Mouse (Mus musculus): ENCODE data around the gene Art2b. TPM values are rescaled to one million over a fixed set of nuclear protein-coding genes. Genes with fewer than 3 reads are reported as not detected.
"Not testable (repeated sequence)": the region's sequence is repeated elsewhere in the genome, so short reads cannot be mapped to it uniquely, and the experiment has no call there.

Gene Art2b
- polyA plus RNA-seq, 1 experiment from 2014 or later = not detected

- not testable (repeated sequence) for H3K4me1 ChIP-seq (ENCODE audit: control insufficient read depth, insufficient read depth, low read length); H3K27me3 ChIP-seq (replicated peaks; ENCODE audit: control insufficient read depth, insufficient read depth, low read length); H3K9me3 ChIP-seq (ENCODE audit: control insufficient read depth, low read length); H3K36me3 ChIP-seq (ENCODE audit: control insufficient read depth, insufficient read depth, low read length); ATAC-seq (ENCODE audit: low read depth); H3K4me3 ChIP-seq (ENCODE audit: low read depth, low read length); H3K4me2 ChIP-seq (ENCODE audit: low read depth, low read length); H3K27ac ChIP-seq (replicated peaks; ENCODE audit: low read depth, low read length); H3K9ac ChIP-seq (ENCODE audit: low read depth, low read length); DNase-seq (ENCODE audit: low spot score)
- 50% methylated on average over 6 of the region's 6 CpGs for WGBS
Observed at GRCm38 (mm10) chr7:101584271-101584670, 1.1 kb downstream of the Art2b start.

GRCm38 (mm10) chr7:101582012-101582411, 3.4 kb downstream of the Art2b start:
- H3K27ac ChIP-seq (replicated peaks; ENCODE audit: low read depth, low read length) = no peak overlapping the region
- H3K4me3 ChIP-seq (ENCODE audit: low read depth, low read length) = no peak overlapping the region
- ATAC-seq (ENCODE audit: low read depth) = no peak
- no peaks in the 10 kb centered on the region for H3K27me3 ChIP-seq (replicated peaks; ENCODE audit: control insufficient read depth, insufficient read depth, low read length)
- DNase-seq (ENCODE audit: low spot score) = no peak
- whole genome bisulfite sequencing = 83% methylated on average over 7 of the region's 7 CpGs
- no peaks in the 10 kb centered on the region for H3K4me1 ChIP-seq (ENCODE audit: control insufficient read depth, insufficient read depth, low read length)
- H3K9me3 ChIP-seq (ENCODE audit: control insufficient read depth, low read length) = no peaks in the 10 kb centered on the region
- H3K4me2 ChIP-seq (ENCODE audit: low read depth, low read length) = no peak overlapping the region
- H3K9ac ChIP-seq (ENCODE audit: low read depth, low read length) = no peak overlapping the region
- H3K36me3 ChIP-seq (ENCODE audit: control insufficient read depth, insufficient read depth, low read length) = no peaks in the 10 kb centered on the region

- not testable (repeated sequence) for H3K9me3 ChIP-seq (ENCODE audit: control insufficient read depth, low read length); H3K9ac ChIP-seq (ENCODE audit: low read depth, low read length); H3K4me1 ChIP-seq (ENCODE audit: control insufficient read depth, insufficient read depth, low read length); H3K36me3 ChIP-seq (ENCODE audit: control insufficient read depth, insufficient read depth, low read length); H3K4me3 ChIP-seq (ENCODE audit: low read depth, low read length); ATAC-seq (ENCODE audit: low read depth); H3K27me3 ChIP-seq (replicated peaks; ENCODE audit: control insufficient read depth, insufficient read depth, low read length); H3K4me2 ChIP-seq (ENCODE audit: low read depth, low read length); H3K27ac ChIP-seq (replicated peaks; ENCODE audit: low read depth, low read length); DNase-seq (ENCODE audit: low spot score)
- WGBS = 91% methylated on average over 3 of the region's 3 CpGs
Observed at GRCm38 (mm10) chr7:101580863-101581262, 4.5 kb downstream of the Art2b start.

GRCm38 (mm10) chr7:101574413-101574812, 11.0 kb downstream of the Art2b start:
- Histone ChIP-seq H3K4me1 (ENCODE audit: control insufficient read depth, insufficient read depth, low read length) (no peaks in the 10 kb centered on the region), H3K9me3 (ENCODE audit: control insufficient read depth, low read length) (no peaks in the 10 kb centered on the region), H3K36me3 (ENCODE audit: control insufficient read depth, insufficient read depth, low read length) (no peaks in the 10 kb centered on the region), H3K27me3 (replicated peaks; ENCODE audit: control insufficient read depth, insufficient read depth, low read length) (no peaks in the 10 kb centered on the region), H3K4me3 (ENCODE audit: low read depth, low read length) (no peak overlapping the region), H3K27ac (replicated peaks; ENCODE audit: low read depth, low read length) (no peak overlapping the region), H3K4me2 (ENCODE audit: low read depth, low read length) (no peak overlapping the region), H3K9ac (ENCODE audit: low read depth, low read length) (no peak overlapping the region)
- 51% methylated on average over 3 of the region's 3 CpGs for WGBS
- no peak for ATAC-seq (ENCODE audit: low read depth)
- DNase-seq (ENCODE audit: low spot score) = no peak

DNA sequence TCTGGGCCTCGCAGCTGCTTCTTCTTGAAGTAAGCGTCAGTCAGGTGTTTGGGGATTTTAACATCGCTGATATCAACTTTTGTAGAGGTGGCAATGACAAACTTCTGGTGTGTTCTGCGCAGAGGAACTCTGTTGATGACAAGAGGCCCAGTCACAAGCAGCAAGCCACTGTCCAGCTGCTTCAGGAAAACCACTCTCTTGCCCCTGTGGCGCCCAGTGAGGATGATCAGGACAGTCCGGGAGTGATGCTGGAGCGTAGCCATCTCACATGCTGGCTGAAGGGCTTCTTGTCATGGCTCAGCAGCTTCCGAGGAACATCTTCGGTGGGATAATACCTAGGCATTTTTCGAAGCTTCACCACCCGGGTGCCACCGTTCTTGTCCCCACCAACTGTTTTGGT, 11.8 kb downstream of the Art2b start:
- H3K4me1 ChIP-seq (ENCODE audit: control insufficient read depth, insufficient read depth, low read length); DNase-seq (ENCODE audit: low spot score); H3K27ac ChIP-seq (replicated peaks; ENCODE audit: low read depth, low read length); H3K9me3 ChIP-seq (ENCODE audit: control insufficient read depth, low read length); H3K9ac ChIP-seq (ENCODE audit: low read depth, low read length); ATAC-seq (ENCODE audit: low read depth); H3K4me3 ChIP-seq (ENCODE audit: low read depth, low read length); H3K27me3 ChIP-seq (replicated peaks; ENCODE audit: control insufficient read depth, insufficient read depth, low read length); H3K36me3 ChIP-seq (ENCODE audit: control insufficient read depth, insufficient read depth, low read length); H3K4me2 ChIP-seq (ENCODE audit: low read depth, low read length): not testable (repeated sequence)
- 90% methylated on average over 10 of the region's 12 CpGs for WGBS

- ATAC-seq (ENCODE audit: low read depth) = no peak
- Histone ChIP-seq H3K36me3 (ENCODE audit: control insufficient read depth, insufficient read depth, low read length) (no peaks in the 10 kb centered on the region), H3K4me1 (ENCODE audit: control insufficient read depth, insufficient read depth, low read length) (no peaks in the 10 kb centered on the region), H3K27ac (replicated peaks; ENCODE audit: low read depth, low read length) (no peak overlapping the region), H3K27me3 (replicated peaks; ENCODE audit: control insufficient read depth, insufficient read depth, low read length) (no peaks in the 10 kb centered on the region), H3K9me3 (ENCODE audit: control insufficient read depth, low read length) (no peaks in the 10 kb centered on the region), H3K9ac (ENCODE audit: low read depth, low read length) (no peak overlapping the region), H3K4me2 (ENCODE audit: low read depth, low read length) (no peak overlapping the region), H3K4me3 (ENCODE audit: low read depth, low read length) (no peak overlapping the region)
- no peak for DNase-seq (ENCODE audit: low spot score)
- 90% methylated on average over 2 of the region's 2 CpGs for WGBS
Observed at GRCm38 (mm10) chr7:101564086-101564485, 21.3 kb downstream of the Art2b start.

DNA sequence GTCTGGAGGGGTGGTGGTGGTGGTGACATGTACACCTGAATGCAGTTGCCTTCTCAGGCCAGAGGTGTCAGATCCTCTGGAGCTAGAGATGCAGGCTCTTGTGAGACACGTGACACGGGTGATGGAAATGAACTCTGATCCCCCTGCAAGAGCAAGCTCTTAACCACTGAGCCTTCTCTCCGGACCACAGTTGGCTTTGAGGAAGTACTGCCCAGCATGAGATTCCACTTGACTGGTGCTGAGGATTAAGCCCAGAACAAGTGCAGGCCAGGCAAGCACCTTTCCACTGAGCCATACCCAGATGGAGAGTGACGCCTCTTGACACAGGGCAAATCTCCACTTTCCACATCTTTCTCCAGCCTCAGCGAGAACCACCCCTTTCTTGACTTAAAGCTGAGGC, 26.0 kb downstream of the Art2b start:
- H3K9me3 ChIP-seq (ENCODE audit: control insufficient read depth, low read length); H3K4me1 ChIP-seq (ENCODE audit: control insufficient read depth, insufficient read depth, low read length); H3K36me3 ChIP-seq (ENCODE audit: control insufficient read depth, insufficient read depth, low read length); DNase-seq (ENCODE audit: low spot score); H3K4me3 ChIP-seq (ENCODE audit: low read depth, low read length); H3K27me3 ChIP-seq (replicated peaks; ENCODE audit: control insufficient read depth, insufficient read depth, low read length); H3K9ac ChIP-seq (ENCODE audit: low read depth, low read length); H3K4me2 ChIP-seq (ENCODE audit: low read depth, low read length); ATAC-seq (ENCODE audit: low read depth); H3K27ac ChIP-seq (replicated peaks; ENCODE audit: low read depth, low read length): not testable (repeated sequence)
- 57% methylated on average over 5 of the region's 5 CpGs for WGBS

DNA sequence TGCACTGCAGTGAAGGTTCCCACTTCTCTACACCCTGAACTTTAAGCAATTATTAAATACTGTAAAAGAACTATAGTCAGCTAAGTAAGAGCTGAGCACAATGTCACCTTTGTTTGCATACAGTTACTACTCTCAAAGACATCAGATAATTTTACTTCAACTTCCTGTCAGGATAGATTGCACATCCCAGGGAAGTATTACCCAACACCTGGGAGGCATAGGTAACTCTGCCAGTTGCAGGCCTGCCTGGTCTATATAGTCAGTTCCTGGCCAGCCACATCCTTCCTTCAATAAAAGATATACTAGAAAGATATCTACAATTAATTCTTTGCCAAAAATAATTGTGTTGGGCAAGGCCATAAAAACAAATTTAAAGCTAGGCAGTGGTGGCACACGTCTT, 28.0 kb downstream of the Art2b start:
- Histone ChIP-seq H3K9ac (ENCODE audit: low read depth, low read length) (no peak overlapping the region), H3K4me2 (ENCODE audit: low read depth, low read length) (no peak overlapping the region), H3K4me1 (ENCODE audit: control insufficient read depth, insufficient read depth, low read length) (no peaks in the 10 kb centered on the region), H3K27me3 (replicated peaks; ENCODE audit: control insufficient read depth, insufficient read depth, low read length) (no peaks in the 10 kb centered on the region), H3K36me3 (ENCODE audit: control insufficient read depth, insufficient read depth, low read length) (no peaks in the 10 kb centered on the region), H3K27ac (replicated peaks; ENCODE audit: low read depth, low read length) (no peak overlapping the region), H3K4me3 (ENCODE audit: low read depth, low read length) (no peak overlapping the region), H3K9me3 (ENCODE audit: control insufficient read depth, low read length) (no peaks in the 10 kb centered on the region)
- DNase-seq (ENCODE audit: low spot score) (no peak), ATAC-seq (ENCODE audit: low read depth) (no peak)
- WGBS = 57% methylated on average over 1 of the region's 1 CpGs

- not testable (repeated sequence) for H3K4me3 ChIP-seq (ENCODE audit: low read depth, low read length); H3K4me1 ChIP-seq (ENCODE audit: control insufficient read depth, insufficient read depth, low read length); H3K36me3 ChIP-seq (ENCODE audit: control insufficient read depth, insufficient read depth, low read length); H3K27me3 ChIP-seq (replicated peaks; ENCODE audit: control insufficient read depth, insufficient read depth, low read length); H3K27ac ChIP-seq (replicated peaks; ENCODE audit: low read depth, low read length); H3K9me3 ChIP-seq (ENCODE audit: control insufficient read depth, low read length); H3K4me2 ChIP-seq (ENCODE audit: low read depth, low read length); ATAC-seq (ENCODE audit: low read depth); DNase-seq (ENCODE audit: low spot score); H3K9ac ChIP-seq (ENCODE audit: low read depth, low read length)
- WGBS = 90% methylated on average over 3 of the region's 3 CpGs
Observed at GRCm38 (mm10) chr7:101555473-101555872, 29.9 kb downstream of the Art2b start.

All from embryonic facial prominence, embryonic 14.5 days (tissue).